Mouse (Mus musculus): ENCODE results near the gene Cdk6. TPM values are rescaled to one million over a fixed set of nuclear protein-coding genes. Genes with fewer than 3 reads are reported as not detected.
"Not testable (repeated sequence)": the region's sequence is repeated elsewhere in the genome, so short reads cannot be mapped to it uniquely, and the experiment has no call there.

Cdk6 gene
- polyA plus RNA-seq, 1 experiment from 2014 or later = 16.6 TPM

DNA sequence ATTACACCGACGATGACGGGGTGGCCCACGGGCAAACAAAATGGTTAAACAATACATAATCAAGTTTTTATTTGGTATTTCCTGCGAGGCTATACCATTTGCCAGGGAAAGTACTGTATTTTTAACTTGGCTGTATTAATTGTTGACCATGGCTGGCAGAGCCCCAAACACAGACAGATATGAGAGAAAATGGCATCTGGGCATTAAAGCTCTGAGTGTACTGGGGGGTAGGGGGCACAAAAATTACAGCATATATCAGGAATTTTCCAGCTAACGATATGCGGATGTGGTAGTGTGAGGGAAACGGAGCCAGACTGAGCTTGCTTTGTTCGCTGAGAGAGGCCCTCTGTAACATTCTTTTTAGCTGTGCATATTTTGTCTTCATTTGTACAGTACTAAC is 109.9 kb downstream of the Cdk6 start:
- not testable (repeated sequence) for H3K4me2 ChIP-seq (replicated peaks; ENCODE audit: low read depth, low read length); H3K9me3 ChIP-seq (ENCODE audit: low read length); ATAC-seq (ENCODE audit: low FRiP score, low TSS enrichment); H3K4me1 ChIP-seq (ENCODE audit: insufficient read depth, low read length); H3K27me3 ChIP-seq (ENCODE audit: insufficient read depth, low read length); H3K4me3 ChIP-seq (ENCODE audit: low read length); H3K9ac ChIP-seq (replicated peaks; ENCODE audit: low read length); H3K27ac ChIP-seq (ENCODE audit: low read length); H3K36me3 ChIP-seq (ENCODE audit: insufficient read depth, low read length)
- 60% methylated on average over 9 of the region's 9 CpGs for WGBS

GRCm38 (mm10) chr5:3453946-3454345 is 112.7 kb downstream of the Cdk6 start:
- not testable (repeated sequence) for H3K4me3 ChIP-seq (ENCODE audit: low read length); H3K36me3 ChIP-seq (ENCODE audit: insufficient read depth, low read length); H3K4me1 ChIP-seq (ENCODE audit: insufficient read depth, low read length); H3K9me3 ChIP-seq (ENCODE audit: low read length); H3K9ac ChIP-seq (replicated peaks; ENCODE audit: low read length); H3K27me3 ChIP-seq (ENCODE audit: insufficient read depth, low read length)
- Histone ChIP-seq H3K4me2 (replicated peaks; ENCODE audit: low read depth, low read length) (peak overlapping the region; percentile 10; the same call in 1 of the 2 replicates), H3K27ac (ENCODE audit: low read length) (peak overlapping the region; percentile 3; the same call in 1 of the 2 replicates)
- peak; percentile 70; the same call in 1 of the 2 replicates for ATAC-seq (ENCODE audit: low FRiP score, low TSS enrichment)
- WGBS = 4% methylated on average over 6 of the region's 6 CpGs

DNA sequence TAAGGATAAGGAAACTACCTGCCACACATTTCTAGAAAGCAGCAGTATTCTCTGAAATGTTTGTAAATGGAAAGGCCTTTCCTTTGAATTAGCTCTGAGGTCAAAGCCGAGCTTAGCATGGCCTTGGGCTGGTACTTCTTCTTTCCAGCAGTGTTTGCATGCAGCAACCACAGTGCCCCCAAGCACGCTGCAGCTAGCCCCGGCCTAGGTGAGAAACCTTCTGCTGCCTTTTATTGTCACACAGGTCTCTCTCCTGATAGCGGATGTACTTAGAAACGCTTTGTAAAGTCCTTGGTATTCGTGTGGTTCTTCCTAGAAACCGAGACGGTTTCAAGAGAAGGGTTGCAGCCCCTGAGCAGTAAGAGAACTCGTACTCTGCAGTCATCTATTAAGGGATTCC is 119.6 kb downstream of the Cdk6 start:
- no peaks in the 10 kb centered on the region for H3K27me3 ChIP-seq (ENCODE audit: insufficient read depth, low read length)
- no peak overlapping the region for H3K9ac ChIP-seq (replicated peaks; ENCODE audit: low read length)
- ATAC-seq (ENCODE audit: low FRiP score, low TSS enrichment) = no peak

GRCm38 (mm10) chr5:3461401-3461800 is 120.1 kb downstream of the Cdk6 start:
- Histone ChIP-seq H3K27ac (ENCODE audit: low read length) (no peak overlapping the region), H3K27me3 (ENCODE audit: insufficient read depth, low read length) (no peaks in the 10 kb centered on the region), H3K9ac (replicated peaks; ENCODE audit: low read length) (no peak overlapping the region), H3K36me3 (ENCODE audit: insufficient read depth, low read length) (no peaks in the 10 kb centered on the region), H3K4me3 (ENCODE audit: low read length) (no peak overlapping the region), H3K9me3 (ENCODE audit: low read length) (no peaks in the 10 kb centered on the region), H3K4me1 (ENCODE audit: insufficient read depth, low read length) (peaks cover 19% of the 10 kb centered on the region), H3K4me2 (replicated peaks; ENCODE audit: low read depth, low read length) (no peak overlapping the region)
- 87% methylated on average over 7 of the region's 7 CpGs for WGBS
- no peak for ATAC-seq (ENCODE audit: low FRiP score, low TSS enrichment)

More for the DNA sequence above, 119.6 kb downstream of the Cdk6 start:
- H3K4me1 ChIP-seq (ENCODE audit: insufficient read depth, low read length) = peaks cover 15% of the 10 kb centered on the region
- no peaks in the 10 kb centered on the region for H3K36me3 ChIP-seq (ENCODE audit: insufficient read depth, low read length)
- H3K9me3 ChIP-seq (ENCODE audit: low read length) = no peaks in the 10 kb centered on the region
- no peak overlapping the region for H3K4me3 ChIP-seq (ENCODE audit: low read length)
- no peak overlapping the region for H3K4me2 ChIP-seq (replicated peaks; ENCODE audit: low read depth, low read length)
- WGBS = 62% methylated on average over 9 of the region's 9 CpGs
- no peak overlapping the region for H3K27ac ChIP-seq (ENCODE audit: low read length)

GRCm38 (mm10) chr5:3462897-3463757 is 121.8 kb downstream of the Cdk6 start:
- Histone ChIP-seq H3K9ac (replicated peaks; ENCODE audit: low read length) (no peak overlapping the region), H3K36me3 (ENCODE audit: insufficient read depth, low read length) (no peaks in the 10 kb centered on the region), H3K4me3 (ENCODE audit: low read length) (no peak overlapping the region), H3K4me1 (ENCODE audit: insufficient read depth, low read length) (peaks cover 21% of the 10 kb centered on the region), H3K27ac (ENCODE audit: low read length) (no peak overlapping the region), H3K27me3 (ENCODE audit: insufficient read depth, low read length) (no peaks in the 10 kb centered on the region), H3K9me3 (ENCODE audit: low read length) (no peaks in the 10 kb centered on the region), H3K4me2 (replicated peaks; ENCODE audit: low read depth, low read length) (no peak overlapping the region)
- ATAC-seq (ENCODE audit: low FRiP score, low TSS enrichment) = 0 out of 2 replicates have a peak, but pooled peaks have one; percentile 66
- WGBS = 31% methylated on average over 11 of the region's 11 CpGs

DNA sequence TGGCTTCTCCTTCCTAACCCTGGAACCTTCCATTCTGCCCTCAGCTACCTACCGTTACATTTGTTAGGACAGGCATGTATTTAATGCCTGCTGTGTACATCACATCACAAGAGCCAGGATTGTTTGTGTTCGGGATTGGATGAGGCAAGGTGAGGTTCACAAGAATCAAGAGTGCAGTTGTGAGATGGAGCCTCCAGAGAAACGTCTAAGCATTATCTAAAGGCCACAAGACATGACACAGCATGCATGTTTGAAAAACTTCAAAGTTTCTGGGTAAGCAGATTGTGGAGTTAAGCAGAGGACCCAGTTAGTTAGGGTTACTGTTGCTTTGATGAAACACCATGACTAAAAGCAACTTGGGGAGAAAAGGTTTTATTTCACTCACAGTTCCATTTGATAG is 122.5 kb downstream of the Cdk6 start:
- ATAC-seq (ENCODE audit: low FRiP score, low TSS enrichment) = no peak
- Histone ChIP-seq H3K36me3 (ENCODE audit: insufficient read depth, low read length) (no peaks in the 10 kb centered on the region), H3K27me3 (ENCODE audit: insufficient read depth, low read length) (no peaks in the 10 kb centered on the region), H3K27ac (ENCODE audit: low read length) (no peak overlapping the region), H3K9me3 (ENCODE audit: low read length) (no peaks in the 10 kb centered on the region), H3K4me2 (replicated peaks; ENCODE audit: low read depth, low read length) (no peak overlapping the region), H3K4me3 (ENCODE audit: low read length) (no peak overlapping the region), H3K4me1 (ENCODE audit: insufficient read depth, low read length) (peaks cover 21% of the 10 kb centered on the region), H3K9ac (replicated peaks; ENCODE audit: low read length) (no peak overlapping the region)
- WGBS = 80% methylated on average over 3 of the region's 3 CpGs

- Histone ChIP-seq H3K9me3 (ENCODE audit: low read length) (no peaks in the 10 kb centered on the region), H3K4me3 (ENCODE audit: low read length) (no peak overlapping the region), H3K9ac (replicated peaks; ENCODE audit: low read length) (no peak overlapping the region), H3K27ac (ENCODE audit: low read length) (no peak overlapping the region), H3K4me2 (replicated peaks; ENCODE audit: low read depth, low read length) (no peak overlapping the region), H3K27me3 (ENCODE audit: insufficient read depth, low read length) (no peaks in the 10 kb centered on the region), H3K4me1 (ENCODE audit: insufficient read depth, low read length) (peaks cover 21% of the 10 kb centered on the region), H3K36me3 (ENCODE audit: insufficient read depth, low read length) (no peaks in the 10 kb centered on the region)
- WGBS = 49% methylated on average over 7 of the region's 7 CpGs
- ATAC-seq (ENCODE audit: low FRiP score, low TSS enrichment) = peak; percentile 36; the same call in 1 of the 2 replicates
Measured at GRCm38 (mm10) chr5:3466069-3466877, 125.0 kb downstream of the Cdk6 start.

DNA sequence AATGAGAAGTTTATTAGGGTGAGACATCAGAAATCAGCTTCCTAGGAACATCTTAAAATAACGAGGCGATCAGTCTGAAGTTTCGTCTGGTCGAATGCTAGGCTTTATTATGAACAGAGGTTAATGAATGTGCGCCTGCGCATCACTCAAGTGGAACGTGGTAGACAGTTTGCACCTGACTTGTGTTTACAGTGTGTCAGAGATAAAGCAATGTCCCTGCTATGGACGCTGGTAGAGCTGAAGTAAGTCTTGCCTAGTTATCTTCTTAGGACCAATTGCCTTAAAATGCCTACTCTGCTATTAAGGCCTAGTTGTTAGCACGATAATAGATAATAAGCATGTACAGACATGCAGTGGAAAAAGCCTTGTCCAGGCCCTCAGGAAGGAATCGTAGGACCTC is 129.6 kb downstream of the Cdk6 start:
- no peak overlapping the region for H3K27ac ChIP-seq (ENCODE audit: low read length)
- no peaks in the 10 kb centered on the region for H3K27me3 ChIP-seq (ENCODE audit: insufficient read depth, low read length)
- no peak for ATAC-seq (ENCODE audit: low FRiP score, low TSS enrichment)
- no peak overlapping the region for H3K4me3 ChIP-seq (ENCODE audit: low read length)
- no peak overlapping the region for H3K4me2 ChIP-seq (replicated peaks; ENCODE audit: low read depth, low read length)
- H3K9ac ChIP-seq (replicated peaks; ENCODE audit: low read length) = no peak overlapping the region
- H3K9me3 ChIP-seq (ENCODE audit: low read length) = no peaks in the 10 kb centered on the region
- no peaks in the 10 kb centered on the region for H3K36me3 ChIP-seq (ENCODE audit: insufficient read depth, low read length)
- WGBS = 66% methylated on average over 10 of the region's 10 CpGs
- H3K4me1 ChIP-seq (ENCODE audit: insufficient read depth, low read length) = peaks cover 7% of the 10 kb centered on the region; the same call in 1 of the 2 replicates

DNA sequence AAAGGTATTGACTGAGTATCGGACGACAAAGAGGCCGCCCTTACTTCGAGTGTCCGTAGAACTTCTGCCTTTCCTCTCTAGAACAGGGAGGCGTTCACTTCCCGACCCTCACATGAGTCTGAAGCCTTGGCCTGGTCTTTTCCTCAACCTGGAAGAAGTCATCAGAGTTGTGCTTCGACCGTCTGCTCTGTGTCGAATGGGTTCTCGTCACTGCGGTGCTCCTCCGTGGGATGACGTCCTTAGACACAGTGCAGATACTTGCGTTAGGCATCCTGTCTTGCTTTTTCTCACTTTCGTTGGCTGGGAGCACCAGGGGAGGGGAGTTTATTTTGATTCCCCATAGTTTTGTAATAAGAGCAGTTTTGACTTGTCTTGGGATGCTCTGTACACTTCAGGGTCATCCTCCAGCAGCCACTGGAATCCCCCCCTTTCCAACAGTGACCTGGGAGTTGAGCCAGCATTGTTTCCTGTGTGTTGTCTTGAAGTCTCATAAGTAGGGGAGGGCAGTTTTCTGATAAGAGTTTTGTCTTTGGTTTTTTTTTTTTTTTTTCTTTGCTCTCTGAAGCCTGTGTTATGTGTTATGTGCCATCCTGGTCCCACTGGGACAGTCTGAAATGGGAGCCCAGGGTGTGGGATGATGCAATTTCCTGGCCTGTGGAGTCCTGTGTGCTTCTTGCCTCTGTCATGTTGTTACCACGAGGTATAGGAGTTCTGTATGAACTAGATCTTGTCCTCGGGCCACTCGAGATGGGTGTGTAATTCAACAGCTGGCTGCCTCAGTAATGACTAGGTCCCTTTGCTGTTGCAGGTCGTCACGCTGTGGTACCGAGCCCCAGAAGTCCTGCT is 131.2 kb downstream of the Cdk6 start:
- ATAC-seq (ENCODE audit: low FRiP score, low TSS enrichment) = no peak
- WGBS = 73% methylated on average over 22 of the region's 22 CpGs

More for the DNA sequence above, 131.2 kb downstream of the Cdk6 start:
- Histone ChIP-seq H3K36me3 (ENCODE audit: insufficient read depth, low read length) (no peaks in the 10 kb centered on the region), H3K27me3 (ENCODE audit: insufficient read depth, low read length) (no peaks in the 10 kb centered on the region), H3K9me3 (ENCODE audit: low read length) (no peaks in the 10 kb centered on the region), H3K4me3 (ENCODE audit: low read length) (no peak overlapping the region), H3K27ac (ENCODE audit: low read length) (no peak overlapping the region), H3K9ac (replicated peaks; ENCODE audit: low read length) (no peak overlapping the region), H3K4me2 (replicated peaks; ENCODE audit: low read depth, low read length) (no peak overlapping the region), H3K4me1 (ENCODE audit: insufficient read depth, low read length) (no peaks in the 10 kb centered on the region)

Data from kidney, embryonic 16.5 days (tissue).